Mouse (Mus musculus) B cell, adult 67 days (primary cell): Measurements from ENCODE around the gene Abcb7. TPM values are rescaled to one million over a fixed set of nuclear protein-coding genes. Genes with fewer than 3 reads are reported as not detected.

Experiments
- total RNA-seq, 2 experiments: library from RNA; stranded (reverse); gene quantifications; 4 replicates each; pipeline ENCODE4 v1.2.4; 2023

Abcb7 gene
- total RNA-seq: 10 to 100 TPM; 23.1 to 27.2 TPM

GRCm38 (mm10) chrX:104413183-104413983 is at the start of gene Abcb7:
Abcb7 (minus strand) TSS chrX:104413856.

Other genes starting within 250 kb of the Abcb7 start
- gene Nexmif, start 212.7 kb downstream of the Abcb7 start, total RNA-seq: not detected
- gene Uprt, start 69.0 kb upstream of the Abcb7 start, total RNA-seq: 10 to 100 TPM; 20.9 to 23.5 TPM